Mouse (Mus musculus) spleen, postnatal 14 days (tissue): Measurements from ENCODE around the gene Dedd.

Source experiments
- DNase-seq, 2 experiments: peaks; one replicate each; pipeline ENCODE4 v3.0.0; 2021 to 2022; ENCODE audit warnings: low spot score in 2 of 2

The Dedd gene

GRCm38 (mm10) chr1:171360656-171361055 is 31.7 kb downstream of the Dedd start, which contains the start of gene Klhdc9:
Klhdc9 (minus strand) TSS chr1:171360798.
- DNase-seq: peak; percentile 70 to 90

GRCm38 (mm10) chr1:171361106-171362103 is 32.5 kb downstream of the Dedd start:
- peak; percentile 51 to 70 for DNase-seq

- DNase-seq: no peak
Observed at GRCm38 (mm10) chr1:171365934-171366333, 37.0 kb downstream of the Dedd start.

GRCm38 (mm10) chr1:171369845-171370556 is 41.1 kb downstream of the Dedd start, which contains the start of gene Nectin4:
Nectin4 (plus strand) TSS chr1:171370099.
- no peak for DNase-seq

GRCm38 (mm10) chr1:171372880-171373279 is 43.9 kb downstream of the Dedd start:
- DNase-seq: no peak

- DNase-seq: no peak
Observed at GRCm38 (mm10) chr1:171373946-171374345, 45.0 kb downstream of the Dedd start.

GRCm38 (mm10) chr1:171375646-171376097 is 46.7 kb downstream of the Dedd start:
- no peak for DNase-seq

GRCm38 (mm10) chr1:171378298-171378697 is 49.4 kb downstream of the Dedd start:
- no peak for DNase-seq

- peak; percentile 55 to 74 for DNase-seq
Observed at GRCm38 (mm10) chr1:171379935-171380599, 51.1 kb downstream of the Dedd start.

- no peak for DNase-seq
Observed at GRCm38 (mm10) chr1:171382096-171382620, 53.2 kb downstream of the Dedd start.

- no peak for DNase-seq
Observed at GRCm38 (mm10) chr1:171384361-171384760, 55.4 kb downstream of the Dedd start.

GRCm38 (mm10) chr1:171385171-171385570 is 56.2 kb downstream of the Dedd start:
- no peak for DNase-seq

GRCm38 (mm10) chr1:171387099-171387498 is 58.2 kb downstream of the Dedd start:
- peak in 1 of 2 experiments; percentile 18 for DNase-seq

- DNase-seq: peak; percentile 65 to 72
Observed at GRCm38 (mm10) chr1:171388376-171389102, 59.6 kb downstream of the Dedd start, which contains the start of gene Arhgap30. Arhgap30 (plus strand) TSS chr1:171388954.

- peak; percentile 48 to 60 for DNase-seq
Observed at GRCm38 (mm10) chr1:171390101-171390500, 61.2 kb downstream of the Dedd start.
